Mouse (Mus musculus): ENCODE measurements around the gene Slc25a36. TPM values are rescaled to one million over a fixed set of nuclear protein-coding genes. Genes with fewer than 3 reads are reported as not detected.

Slc25a36 gene
- total RNA-seq, 2 experiments from 2014 or later: 41.0 to 42.9 TPM

DNA sequence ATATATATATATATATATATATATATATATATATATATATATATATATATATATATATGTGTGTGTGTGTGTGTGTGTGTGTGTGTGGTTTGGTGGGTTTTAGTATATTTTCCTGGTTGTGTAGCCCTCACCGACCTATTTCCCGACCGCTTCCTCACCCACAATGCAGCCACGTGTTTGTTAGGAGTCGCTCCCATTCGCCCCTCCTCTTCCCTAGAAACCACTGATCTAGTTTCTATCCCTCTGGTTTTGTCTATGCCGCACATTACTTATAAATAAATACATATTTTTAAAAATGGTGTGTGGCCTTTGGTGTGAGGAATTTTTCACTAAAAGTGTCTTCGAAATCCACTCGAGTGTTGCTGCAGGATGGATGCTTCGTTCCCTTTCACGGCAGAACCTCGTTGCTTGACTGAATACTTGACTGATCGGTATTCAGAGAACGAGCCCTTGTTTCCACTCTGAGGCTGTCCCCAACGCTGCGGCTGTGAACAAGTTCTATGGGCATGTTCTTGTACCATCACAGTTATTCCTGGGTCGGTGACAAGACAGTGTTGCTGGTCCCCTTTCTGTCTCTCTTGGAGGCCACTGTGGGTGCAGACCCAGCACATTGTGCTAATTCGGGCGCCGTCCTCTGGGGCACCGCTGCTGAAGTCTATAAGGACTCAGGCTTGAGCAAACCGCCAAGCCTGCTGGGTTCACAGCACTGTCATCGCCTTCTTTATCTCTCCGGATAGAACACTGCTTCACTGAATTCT, 2.0 kb upstream of the Slc25a36 start:
- peak in 1 of 2 experiments; percentile 9 for DNase-seq
- intact Hi-C loops (cut with DNase I): no loop called here

DNA sequence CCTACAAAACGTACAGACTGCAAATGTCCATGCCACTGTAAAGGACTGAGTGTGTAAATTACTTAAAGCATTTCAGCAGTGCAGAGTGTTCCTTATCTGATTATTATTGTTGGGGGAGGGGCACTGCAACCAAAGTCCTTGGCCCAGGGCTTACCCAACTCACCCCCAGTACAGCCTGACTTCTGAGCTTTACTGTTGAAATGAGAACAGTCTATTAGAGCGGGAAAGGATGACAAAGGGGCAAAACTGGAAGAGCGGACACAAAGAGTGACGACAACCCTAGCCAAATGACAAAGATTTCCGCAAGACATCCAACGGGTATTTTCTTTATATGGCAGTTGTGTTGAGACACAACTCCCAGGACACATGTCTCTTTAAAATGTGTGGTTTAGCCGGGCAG, 1.3 kb upstream of the Slc25a36 start:
- intact Hi-C loops (cut with DNase I): no loop called here
- no peak for DNase-seq

DNA sequence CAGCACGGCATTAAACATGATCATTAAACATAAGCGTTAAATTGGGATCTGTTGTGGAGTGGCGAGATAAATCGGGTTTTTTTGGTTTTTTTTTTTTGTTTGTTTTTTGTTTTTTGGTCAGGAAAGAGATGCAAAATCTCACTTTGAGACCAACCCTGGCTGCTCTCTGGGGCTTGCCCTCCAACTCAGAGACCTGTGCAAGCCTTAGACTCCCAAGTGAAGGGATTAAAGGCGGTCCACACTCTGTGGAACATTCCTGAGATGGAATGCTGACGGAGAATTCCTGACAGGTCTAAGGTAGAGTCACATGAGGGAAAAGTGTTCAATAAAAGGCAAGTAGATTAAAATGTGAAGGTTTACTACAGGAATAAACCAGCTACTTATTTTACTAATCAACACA, 549 bp upstream of the Slc25a36 start:
- intact Hi-C loops (cut with DNase I): no loop called here
- DNase-seq: no peak

DNA sequence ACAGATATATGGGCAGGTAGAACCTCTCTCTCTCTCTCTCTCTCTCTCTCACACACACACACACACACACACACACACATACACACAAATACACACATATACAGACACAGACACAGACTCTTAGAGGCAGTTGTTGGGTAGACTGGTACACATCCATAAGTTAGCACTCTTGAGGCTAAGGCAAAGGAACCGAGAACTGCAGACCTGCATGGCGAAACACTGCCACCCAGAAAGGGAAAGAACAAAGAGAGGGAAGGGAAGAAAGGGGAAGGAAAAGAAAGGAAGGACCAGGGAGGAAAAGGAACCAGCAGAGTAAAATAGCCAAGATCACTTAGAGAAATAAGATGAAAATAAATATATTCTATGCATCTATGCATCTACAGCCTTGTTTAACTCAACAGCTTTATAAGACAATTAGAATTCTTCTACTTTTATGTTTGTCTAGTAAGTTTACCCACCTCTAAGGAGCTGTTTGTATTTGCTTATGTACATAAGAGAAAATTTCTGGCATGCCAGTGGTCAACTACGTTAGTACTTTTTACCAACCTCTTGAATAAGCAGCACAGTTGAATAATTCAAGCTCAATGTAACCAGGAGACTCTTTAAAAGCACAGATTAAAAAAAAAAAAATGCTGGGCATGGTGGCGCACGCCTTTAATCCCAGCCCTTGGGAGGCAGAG, 4.3 kb downstream of the Slc25a36 start:
- intact Hi-C loops (cut with DNase I): no loop called here
- DNase-seq: no peak

DNA sequence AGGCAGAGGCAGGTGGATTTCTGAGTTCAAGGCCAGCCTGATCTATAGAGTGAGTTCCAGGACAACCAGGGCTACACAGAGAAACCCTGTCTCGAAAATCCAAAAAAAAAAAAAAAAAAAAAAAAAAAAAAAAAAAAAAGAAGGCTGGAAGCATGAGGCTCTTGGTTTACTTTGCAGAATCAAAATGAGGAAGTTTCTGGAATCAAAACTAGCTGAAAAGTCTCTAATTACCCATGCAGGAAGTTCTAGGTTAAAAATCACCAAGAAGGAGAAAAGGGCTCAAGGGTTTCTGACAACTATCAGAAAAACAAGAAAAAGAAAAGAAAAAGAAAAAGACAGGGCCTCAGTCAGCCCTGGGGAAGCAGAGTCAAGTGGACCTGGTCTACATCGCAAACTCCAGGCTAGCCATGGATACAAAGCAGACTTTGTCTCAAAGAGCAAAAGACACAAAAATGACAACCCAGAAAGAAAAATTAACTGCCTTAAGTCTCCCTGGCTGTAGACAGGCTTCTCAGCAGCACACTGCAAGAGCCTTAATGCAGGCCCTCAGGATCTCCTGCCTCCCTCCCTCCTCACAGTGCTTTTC, 5.5 kb downstream of the Slc25a36 start:
- intact Hi-C loops (cut with DNase I): no loop called here
- no peak for DNase-seq

GRCm38 (mm10) chr9:97103376-97104061, 7.4 kb downstream of the Slc25a36 start:
- no peak for DNase-seq
- intact Hi-C loops (cut with DNase I): no loop called here

DNA sequence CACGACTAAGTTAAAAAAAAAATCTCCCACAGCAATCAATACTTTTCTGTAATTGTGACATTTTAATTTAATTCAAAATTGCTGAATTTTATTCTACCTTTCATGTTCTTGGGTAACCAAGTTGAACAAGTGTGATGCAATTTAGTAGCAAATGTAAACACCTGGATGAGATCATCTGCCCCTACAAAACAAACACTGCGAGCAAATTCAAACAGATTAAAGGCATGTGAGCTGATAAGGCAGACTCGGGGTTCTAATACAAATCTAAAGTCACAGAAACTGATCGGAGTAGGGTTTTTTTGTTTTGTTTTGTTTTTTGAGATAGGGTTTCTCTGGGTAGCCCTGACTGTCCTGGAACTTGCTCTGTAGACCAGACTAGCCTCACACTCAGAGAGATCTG, 12.0 kb downstream of the Slc25a36 start:
- intact Hi-C loops (cut with DNase I): no loop called here
- no peak for DNase-seq

DNA sequence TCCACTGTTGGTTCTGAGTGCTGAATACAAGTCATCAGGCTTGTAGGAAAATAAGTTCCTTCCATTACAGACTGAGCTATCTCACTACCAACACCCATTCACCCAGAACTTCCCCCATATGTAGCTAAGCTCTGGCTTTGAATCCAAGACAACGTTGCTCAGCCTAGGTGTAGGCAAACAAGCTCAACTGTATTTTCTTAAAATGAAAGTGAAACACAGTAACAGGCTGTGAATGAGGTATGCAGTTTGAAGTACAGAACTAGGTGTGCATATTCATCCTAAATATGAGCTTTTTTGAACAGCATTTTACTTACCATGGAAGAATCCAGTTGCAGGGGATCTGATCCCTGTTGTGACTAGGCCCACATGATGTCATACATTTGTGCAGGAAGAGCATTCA, 14.8 kb downstream of the Slc25a36 start:
- intact Hi-C loops (cut with DNase I): no loop called here
- no peak for DNase-seq

DNA sequence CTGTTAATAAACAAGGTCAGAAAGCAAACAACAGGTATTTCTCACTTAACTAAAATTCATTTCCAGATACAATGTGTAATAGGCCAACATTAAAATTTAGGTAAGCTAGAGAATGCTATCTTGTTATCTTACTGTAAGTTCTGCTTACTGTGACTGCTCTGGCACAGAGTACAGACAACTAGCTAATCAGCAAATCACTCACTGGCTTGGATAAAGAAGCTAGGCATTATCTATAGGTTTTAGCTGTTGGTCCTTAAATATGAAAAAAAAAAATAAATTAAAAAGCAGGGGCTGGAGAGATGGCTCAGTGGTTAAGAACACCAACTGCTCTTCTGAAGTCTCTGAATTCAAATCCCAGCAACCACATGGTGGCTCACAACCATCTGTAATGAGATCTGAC, 23.1 kb downstream of the Slc25a36 start:
- no peak for DNase-seq

GRCm38 (mm10) chr9:97084628-97085027, 26.3 kb downstream of the Slc25a36 start:
- intact Hi-C loops (cut with DNase I): loop anchor here (5.0 kb wide), 1 partner anchor 78 kb away; no protein-coding TSS in a partner anchor
- no peak for DNase-seq

More for the DNA sequence above, 23.1 kb downstream of the Slc25a36 start:
- intact Hi-C loops (cut with DNase I): no loop called here

DNA sequence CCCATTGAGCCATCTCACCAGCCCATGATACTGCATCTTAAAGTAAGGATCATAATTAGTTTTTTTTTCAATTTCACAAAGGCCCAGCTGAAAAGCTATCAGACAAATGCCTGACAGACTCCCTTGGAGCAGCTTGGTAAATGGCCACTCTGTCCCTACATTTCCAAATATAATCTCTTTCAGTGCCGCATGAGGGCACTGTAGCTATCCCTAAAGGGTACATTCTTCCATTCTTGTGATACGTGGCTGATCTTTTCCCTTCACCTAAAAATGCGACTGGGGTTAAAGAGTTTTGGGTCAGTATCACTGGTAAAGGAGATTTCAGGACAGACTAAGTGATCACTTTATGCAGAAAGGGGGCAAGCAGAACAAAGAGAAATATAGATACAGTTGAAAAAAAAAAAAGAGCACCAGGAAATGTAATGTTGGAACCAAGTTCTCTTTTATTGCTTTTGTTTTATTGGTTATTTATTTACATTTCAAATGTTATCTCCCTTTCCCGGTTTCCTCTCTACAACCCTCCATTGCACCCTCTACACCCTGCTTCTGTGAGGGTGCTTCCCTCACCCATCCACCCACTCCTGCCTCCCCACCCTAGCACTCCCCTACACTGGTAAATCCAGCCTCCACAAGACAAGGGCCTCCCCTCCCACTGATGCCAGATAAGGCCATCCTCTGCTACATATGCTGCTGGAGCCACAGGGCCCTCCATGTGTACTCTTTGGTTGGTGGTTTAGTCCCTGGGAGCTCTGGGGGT, 29.7 kb downstream of the Slc25a36 start:
- intact Hi-C loops (cut with DNase I): loop anchor here (5.0 kb wide), 1 partner anchor 81 kb away; no protein-coding TSS in a partner anchor
- DNase-seq: no peak

- no peak for DNase-seq
- intact Hi-C loops (cut with DNase I): loop anchor here (2.0 kb wide), 1 partner anchor 51 kb away; the partner anchor contains the start of gene Spsb4
These were observed 41.0 kb downstream of the Slc25a36 start for GRCm38 (mm10) chr9:97069911-97070310.

DNA sequence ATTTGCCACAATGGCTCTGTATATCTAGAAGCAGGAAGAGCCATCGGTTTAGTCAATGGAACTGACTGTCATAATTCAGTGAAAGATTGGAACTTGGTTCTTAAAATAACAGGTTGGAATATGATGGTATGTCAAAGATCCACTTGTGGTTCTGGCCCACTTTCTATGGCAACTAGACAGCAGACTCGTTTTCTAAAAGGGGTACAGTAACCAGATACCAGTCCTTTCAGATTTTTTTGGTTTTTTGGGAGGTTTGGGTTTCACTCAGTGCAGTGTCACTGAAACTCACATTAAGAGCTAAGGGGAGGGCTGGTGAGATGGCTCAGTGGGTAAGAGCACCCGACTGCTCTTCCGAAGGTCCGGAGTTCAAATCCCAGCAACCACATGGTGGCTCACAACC, 41.5 kb downstream of the Slc25a36 start:
- no peak for DNase-seq
- intact Hi-C loops (cut with DNase I): loop anchor here (2.0 kb wide), 1 partner anchor 51 kb away; the partner anchor contains the start of gene Spsb4

GRCm38 (mm10) chr9:97068201-97069095, 42.5 kb downstream of the Slc25a36 start:
- intact Hi-C loops (cut with DNase I): loop anchor here (1.0 to 2.0 kb wide), 3 partner anchors 50 to 152 kb away; partner anchors contain the start of gene Spsb4

GRCm38 (mm10) chr9:97067761-97068160, 43.2 kb downstream of the Slc25a36 start:
- intact Hi-C loops (cut with DNase I): loop anchor here (1.0 to 2.0 kb wide), 3 partner anchors 49 to 151 kb away; partner anchors contain the start of gene Spsb4
- DNase-seq: no peak

More at GRCm38 (mm10) chr9:97068201-97069095, 42.5 kb downstream of the Slc25a36 start:
- peak; percentile 77 to 89 for DNase-seq

DNA sequence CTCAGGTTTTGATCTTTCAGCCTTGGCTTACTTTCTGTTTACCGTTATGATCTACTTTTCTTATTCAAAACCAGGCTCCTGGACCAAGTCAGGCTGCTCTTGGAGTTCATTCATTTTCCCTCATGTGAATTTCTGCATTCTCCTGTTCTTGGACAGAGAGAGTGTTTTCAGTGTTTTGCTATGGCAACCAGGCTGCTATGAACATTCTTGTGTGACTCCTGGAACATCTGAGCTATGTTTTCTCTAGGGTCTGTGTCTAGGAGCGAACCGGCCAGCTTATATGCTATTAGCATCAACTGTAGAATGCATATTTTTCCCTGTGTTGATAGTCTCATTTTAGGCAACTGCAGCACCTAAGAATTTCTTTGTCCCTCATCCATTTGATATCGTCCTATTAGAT, 45.1 kb downstream of the Slc25a36 start:
- intact Hi-C loops (cut with DNase I): no loop called here
- no peak for DNase-seq

- intact Hi-C loops (cut with DNase I): no loop called here
- no peak for DNase-seq
These were observed 45.7 kb downstream of the Slc25a36 start for GRCm38 (mm10) chr9:97065216-97065615.

DNA sequence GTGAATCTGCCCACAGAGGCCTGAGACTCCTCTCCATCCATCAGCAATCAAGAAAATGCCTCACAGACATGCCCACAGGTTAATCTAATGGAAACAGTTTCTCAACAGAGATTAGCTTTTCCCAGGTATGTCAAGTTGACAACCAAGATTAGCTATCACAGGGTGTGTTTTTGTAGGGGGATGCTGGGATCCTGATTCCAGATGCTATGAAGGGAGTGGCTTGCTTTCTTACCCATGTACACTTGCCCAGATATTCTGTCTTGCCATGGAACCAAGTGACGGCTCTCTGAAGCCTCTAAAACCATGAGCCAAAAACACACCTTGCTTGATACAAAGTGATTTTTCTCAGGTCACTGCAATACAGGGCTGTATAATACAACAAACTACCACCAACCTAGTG, 46.8 kb downstream of the Slc25a36 start:
- intact Hi-C loops (cut with DNase I): no loop called here
- no peak for DNase-seq

GRCm38 (mm10) chr9:97061696-97062095, 49.3 kb downstream of the Slc25a36 start:
- no peak for DNase-seq
- intact Hi-C loops (cut with DNase I): no loop called here
